Mouse (Mus musculus) left cerebral cortex, adult 11 months (tissue): Measurements from ENCODE around the gene Vars2.
A peak's percentile ranks its signal among the peaks of the same experiment; 100 is the strongest.

Experiments used
- DNase-seq: peaks from one replicate; pipeline ENCODE4 v3.0.0; 2022; ENCODE audit warnings: low spot score

Gene Vars2

DNA sequence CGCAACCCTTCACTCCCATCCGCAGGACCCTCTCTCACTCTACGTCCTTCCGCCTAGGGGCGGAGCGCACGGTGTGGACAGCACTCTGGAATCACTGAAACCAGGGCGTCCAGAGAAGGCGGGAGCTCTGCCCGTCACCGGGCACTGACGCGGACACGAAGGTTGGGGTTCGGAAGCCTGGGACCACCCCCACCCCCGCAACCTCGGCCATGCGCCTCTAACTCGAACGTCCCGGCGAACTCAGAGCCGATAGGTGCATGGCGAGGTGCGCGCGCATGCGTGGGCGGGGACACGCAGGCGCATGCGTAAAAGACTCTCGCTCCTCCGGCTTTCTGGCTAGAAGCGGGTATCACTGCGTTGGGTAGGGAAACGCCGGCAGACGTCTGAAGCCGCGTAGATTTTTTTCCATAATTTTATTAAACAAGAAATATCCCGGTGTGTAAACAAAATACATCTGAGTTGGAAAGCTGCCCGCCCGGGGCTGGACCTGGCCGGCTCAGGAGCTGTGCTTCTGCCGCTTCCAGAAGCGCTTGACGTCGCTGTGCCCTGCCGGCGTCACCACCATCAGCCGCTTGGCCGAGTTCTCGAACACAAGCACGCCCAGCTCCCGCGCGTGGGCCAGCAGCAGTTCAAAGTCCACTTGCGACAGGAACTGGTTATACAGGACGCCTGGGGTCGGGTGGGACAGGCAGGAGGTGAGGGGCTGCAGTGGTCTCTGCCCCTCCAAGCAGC lies at the start of gene Vars2:
Gene Vars2 (minus strand): TSS at position 259 of the 732 bp plus-strand sequence.
- DNase-seq, result peak; percentile 96

DNA sequence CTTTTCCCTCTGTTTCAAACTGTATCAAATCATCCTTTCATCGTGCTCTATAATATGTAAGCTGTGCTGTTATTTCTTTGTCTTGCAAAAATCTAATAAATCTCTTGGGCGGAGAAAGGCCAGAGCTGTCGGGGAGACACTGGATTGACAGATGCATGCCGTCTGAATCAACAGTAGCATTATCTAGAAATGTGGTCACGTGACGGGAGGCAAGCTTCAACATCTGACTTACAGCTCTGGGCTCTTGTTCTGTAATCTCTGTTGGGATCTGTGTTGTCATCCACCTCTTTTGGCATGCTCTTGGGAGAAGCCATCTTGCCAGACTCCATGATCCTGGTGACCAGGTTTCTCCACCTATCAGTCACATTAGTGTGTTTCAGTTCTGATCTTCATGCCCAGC lies 49.7 kb upstream of the Vars2 start:
- no peak for DNase-seq

DNA sequence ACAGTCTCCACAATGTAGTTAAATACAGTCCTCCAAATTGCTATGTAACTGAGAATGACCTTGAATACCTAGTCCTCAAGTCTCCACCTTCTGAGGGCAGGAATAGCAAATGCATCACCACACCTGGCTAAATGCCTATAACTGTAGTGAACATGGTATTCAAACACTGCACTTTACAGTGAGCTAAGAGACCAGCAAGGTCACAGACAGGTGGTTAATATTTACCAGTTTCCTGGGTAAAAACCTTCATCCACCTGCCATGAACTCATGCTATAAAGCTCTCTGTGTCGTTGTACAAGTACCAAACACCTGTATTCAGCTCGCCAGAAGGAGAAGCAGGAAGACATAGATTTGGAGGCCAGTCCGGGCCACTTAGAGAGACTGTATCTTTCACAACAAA lies 48.7 kb upstream of the Vars2 start:
- DNase-seq, result no peak

DNA sequence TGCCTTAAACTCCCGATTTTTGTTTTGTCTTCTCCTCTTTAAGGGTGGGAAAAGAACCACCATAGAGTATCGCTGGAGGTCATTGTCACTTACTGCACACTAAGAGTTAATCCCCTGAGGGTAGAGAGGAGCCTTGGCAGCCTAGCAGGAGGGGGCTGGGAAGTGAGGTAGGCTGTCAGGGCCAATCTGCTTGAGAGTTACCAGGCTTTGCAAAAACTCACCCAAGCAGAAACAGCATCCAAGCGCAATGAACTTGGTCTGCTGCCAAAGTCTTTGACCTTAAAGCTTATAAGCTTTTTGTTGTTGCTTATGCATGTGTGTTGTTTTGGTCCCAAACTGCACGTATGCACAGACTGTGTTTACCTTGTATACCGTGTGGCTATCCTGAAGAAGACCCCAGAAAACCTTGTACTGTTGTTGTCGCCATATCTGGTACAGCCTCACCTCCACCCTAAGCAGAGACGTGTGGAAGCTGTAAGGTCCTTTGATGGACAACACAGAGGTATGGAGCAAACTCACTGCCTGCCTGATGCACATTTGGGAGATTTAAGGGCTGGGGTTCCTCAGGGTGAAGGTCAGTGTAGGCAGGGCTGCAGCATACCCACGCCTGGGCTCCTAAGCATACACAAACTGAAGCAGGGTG lies 43.4 kb upstream of the Vars2 start:
- DNase-seq, result no peak

DNA sequence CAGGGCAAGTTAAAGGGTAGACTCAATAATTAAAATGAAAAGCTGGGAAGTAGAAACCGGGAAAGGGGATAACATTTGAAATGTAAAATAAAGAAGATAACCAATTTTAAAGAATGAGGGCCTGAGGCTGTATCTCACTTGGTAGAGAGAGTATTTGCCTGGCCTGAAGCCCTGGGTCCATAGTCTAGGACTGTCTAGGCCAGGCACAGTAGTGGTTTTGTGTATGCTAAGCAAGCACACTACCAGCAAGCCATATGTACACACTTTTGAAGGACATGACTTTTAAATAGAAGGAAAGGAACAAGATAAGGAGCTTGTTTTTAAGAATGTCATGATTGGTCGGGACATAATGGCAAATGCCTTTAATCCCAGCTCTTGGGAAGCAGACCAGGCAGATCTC lies 41.2 kb upstream of the Vars2 start:
- no peak for DNase-seq

DNA sequence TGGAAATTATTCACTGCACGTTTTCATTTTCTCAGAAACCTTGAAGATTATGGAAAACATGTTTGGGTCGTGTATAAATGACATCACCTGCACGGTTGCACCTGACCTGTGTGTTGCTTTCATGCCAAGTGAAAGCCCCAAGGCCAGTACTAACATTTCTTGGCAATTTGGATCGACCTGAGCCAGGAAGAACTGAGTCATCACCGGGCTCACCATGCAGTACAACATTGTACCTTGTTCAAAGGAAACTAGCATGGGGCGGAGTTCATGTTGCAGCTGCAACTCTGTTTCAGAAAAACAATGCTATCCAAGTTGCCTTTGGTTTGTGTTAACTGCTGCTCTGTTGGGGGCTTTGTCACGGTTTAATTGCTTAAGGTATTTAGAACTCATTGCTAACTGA lies 40.5 kb upstream of the Vars2 start:
- DNase-seq, result no peak

DNA sequence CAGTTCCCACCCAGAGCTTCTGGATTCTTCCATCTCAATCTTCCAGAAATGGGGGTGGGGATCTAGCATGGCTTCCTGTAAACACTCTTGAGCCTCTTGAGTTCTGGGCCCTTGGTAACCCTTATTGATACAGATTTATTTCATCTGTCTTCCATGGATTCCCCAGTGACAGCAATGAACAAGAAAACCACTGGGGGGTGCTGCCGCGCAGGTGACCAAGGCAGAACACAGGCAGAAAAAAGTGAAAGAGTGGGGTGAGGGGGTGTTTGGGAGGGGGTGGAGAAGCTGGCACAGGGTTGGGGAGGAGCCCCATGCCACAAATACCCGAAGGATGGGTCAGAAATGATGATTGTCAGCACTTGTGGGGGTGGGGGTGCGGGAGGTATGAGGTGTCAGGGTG lies 38.4 kb upstream of the Vars2 start:
- no peak for DNase-seq

DNA sequence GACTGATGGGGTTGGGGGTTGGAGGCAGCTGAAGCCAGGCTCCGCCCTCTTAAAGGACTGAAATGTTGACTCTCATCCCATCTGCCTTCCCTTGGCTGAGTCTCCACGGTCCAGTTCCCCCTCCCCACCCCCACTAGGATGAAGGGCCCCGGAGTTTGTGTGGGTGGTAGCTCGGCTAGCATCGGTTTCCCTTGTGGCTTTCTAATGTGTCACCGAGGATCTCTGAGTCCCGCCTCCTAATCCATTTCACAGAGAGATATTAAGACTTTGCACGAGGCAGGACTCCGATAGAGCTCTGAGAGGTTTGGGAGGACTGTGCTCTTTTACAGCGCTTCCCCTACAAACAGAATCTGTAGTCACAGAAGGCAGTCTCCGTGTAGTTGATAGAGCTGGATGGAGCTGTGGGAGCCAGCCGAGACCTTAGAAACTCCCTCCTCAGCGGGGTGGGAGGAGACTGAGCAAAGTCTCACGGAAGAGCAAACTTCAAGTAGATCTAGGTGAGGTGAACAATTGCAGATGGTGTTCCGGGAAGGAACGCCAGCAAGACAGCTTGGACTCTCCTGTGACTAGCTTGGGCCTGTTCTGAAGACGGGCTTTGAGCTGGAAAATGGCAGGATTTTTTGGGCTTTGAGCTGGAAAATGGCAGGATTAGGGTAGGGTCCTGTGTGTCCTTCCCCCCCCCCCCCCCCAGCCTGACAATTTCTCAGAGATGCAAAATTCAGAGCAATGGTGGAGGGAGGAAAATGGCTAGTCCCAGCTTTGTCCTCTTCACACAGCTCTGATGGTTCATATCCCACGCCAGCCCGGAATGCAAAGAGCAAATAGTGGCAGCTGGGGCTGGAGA lies 37.5 kb upstream of the Vars2 start, which contains the start of gene Ddr1:
Gene Ddr1 (minus strand): TSS at position 1 of the 844 bp plus-strand sequence.
- DNase-seq, result no peak

DNA sequence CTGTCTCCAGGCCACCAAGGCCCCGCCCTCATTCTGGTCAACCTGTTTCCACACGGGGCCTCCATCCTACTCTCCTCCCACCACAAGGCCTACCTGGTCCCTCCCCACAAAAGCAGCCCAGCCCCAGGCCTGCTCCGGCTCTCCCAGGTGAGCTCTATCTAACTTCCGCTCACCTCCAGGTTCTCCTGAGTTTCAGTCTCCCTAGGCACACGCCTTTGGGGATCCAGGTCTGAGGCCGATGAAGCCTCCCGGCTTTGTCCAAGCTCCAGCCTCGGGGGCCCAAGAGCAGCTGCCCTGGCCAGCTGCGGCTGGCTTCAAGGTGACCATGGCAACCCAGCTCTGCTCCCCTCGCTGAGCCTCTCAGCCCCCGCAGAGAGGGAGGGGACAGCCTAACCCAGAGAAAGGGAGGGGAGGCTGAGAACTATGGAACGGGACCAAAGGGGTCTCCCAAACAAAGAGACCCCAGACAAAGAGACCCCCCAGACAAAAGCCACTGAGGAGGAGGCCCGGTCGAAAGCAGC lies 36.4 kb upstream of the Vars2 start:
- DNase-seq, result no peak

DNA sequence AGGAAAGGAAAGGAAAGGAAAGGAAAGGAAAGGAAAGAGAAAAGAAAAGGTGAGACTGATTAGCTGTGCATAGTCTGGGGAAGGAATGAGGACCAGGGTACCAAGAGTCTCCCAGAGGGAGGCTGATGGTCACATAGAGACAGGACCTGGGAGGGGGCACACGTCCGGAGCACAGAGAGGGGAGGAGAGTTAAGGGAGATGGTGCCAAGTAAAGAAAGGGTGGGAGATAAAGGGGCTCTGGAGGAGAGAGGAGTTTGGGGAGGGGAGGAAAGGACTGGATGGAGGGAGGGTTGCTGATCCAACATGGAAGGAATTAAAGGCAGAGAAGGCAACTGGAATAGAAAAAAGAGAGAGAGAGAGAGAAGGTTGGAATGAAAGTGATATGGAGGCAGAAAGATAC lies 35.7 kb upstream of the Vars2 start:
- DNase-seq, result no peak

DNA sequence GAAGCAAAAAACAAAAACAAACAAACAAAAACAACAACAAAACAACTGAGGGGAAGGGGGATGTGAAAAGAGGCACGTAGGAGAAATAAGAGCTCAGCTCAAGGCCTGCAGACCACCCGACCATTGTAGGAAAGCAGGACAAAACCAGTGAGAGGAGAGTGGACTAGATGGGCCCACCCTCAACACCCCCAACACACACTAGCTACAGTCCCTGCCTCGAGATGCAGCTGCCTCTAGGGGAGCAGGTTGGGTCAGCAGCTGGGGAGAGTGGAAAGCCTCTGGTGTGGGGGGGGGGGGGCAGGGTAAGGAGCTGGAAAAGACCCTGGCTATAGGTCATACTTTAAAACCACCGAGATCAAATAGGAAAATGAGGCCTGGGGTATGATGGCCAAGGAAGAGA lies 35.2 kb upstream of the Vars2 start:
- DNase-seq, result no peak

DNA sequence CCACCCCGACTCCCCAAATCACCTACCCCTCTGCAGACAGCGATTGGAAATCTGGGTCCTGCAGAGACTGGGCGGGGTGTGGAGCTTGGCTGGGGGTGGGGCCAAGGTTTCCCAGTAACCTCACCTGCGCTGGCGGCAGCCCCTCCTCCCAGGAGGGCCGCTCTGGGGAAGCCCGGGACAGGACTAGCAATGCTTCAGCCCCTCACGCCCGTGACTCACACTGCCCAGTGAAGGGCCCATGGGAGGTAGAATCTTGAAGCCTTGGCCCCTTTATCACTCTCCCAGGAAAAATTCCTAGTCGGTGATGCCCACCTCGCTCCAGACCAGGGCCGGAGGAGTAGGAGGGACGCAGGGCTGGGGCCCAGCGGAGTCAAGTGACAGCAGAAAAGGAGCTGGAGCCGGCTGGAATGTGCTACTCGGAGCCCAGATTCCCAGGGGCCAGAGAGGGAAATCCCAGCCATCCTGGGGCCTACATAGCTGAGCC lies 34.6 kb upstream of the Vars2 start:
- DNase-seq, result no peak

DNA sequence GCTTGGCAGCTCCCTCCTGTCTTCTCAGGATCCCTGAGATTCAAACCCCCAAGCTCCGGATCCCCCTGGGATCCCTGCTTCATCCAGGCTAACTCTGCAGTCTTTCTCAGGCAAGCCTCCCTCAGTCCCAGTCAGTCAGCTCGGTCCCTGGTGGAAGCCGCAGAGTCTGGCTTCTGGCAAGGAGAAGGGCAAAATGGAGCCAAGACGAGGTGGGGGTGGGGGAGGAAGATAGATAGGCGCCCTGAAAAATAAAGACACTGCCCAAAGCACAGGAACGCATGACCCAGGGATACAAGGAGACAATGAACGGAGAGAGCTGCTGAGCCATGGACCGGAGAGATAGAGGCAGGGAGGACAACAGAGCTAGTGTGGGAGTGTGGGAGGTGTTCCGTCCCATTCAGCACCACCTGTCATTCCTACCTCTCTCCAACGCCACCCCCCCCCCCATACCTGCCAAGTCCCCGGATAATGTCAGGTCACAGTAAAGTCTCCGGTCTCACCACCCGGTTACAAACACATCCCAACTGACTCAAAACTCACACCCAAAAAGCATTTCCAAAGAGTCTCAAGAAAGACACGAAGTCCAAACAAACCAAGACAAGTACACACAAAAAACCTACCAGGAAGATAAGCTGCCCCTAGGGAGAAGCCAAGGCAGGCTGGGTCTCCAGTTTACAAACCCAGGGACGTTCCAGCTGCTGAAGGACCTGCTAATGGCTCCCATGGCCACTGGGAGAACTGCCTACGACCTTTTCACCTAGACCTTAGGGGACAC lies 34.0 kb upstream of the Vars2 start:
- no peak for DNase-seq

DNA sequence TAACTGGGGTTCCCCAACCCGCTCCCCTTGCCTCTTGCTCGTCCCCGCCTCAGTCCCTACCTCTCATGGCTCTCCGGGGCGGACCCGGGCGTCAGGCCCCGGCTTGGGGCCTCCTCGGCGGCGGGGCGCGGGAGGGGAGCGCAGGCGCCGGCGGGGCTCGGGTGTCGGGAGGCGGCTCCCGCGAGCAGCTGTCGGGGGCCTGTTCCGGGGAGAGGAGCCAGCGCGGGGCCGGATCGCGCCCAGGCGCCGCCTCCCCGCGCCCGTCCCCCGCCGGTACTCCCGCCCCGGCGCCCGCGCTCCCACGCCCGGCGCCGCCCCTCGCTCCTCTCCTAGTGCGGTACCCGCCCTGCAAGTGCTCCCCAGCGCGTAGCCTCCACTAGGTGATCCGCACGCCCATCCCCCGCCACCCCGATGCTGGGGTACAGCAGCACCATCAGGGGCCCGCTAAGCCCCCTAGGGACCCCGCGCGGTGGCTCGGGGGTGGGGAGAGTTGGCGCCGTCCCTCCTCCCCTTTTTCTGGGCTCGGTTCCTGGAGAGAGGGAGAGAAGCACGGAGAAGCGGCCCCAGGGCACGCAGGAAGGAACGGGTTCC lies 33.1 kb upstream of the Vars2 start:
- DNase-seq, result peak; percentile 70

DNA sequence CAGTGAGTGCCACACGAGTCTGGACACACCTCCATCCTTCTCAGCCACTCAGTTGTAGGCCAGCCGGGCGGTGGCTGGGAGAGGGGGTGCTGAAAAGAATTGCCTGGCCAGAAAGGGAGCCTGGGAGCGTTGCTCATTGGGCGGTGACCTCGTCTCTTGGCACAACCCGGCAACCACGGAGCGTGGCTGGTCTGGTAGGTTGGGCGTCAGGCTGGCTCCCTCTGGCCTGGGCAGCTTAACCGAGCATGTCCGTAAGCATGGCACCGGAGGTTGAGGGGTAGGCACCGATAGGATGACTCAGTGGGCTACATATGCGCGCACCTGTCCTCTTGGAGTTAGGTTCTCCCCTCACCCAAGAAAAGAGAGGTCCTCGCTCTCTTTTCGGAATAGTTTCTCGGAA lies 32.5 kb upstream of the Vars2 start:
- DNase-seq, result peak; percentile 67

DNA sequence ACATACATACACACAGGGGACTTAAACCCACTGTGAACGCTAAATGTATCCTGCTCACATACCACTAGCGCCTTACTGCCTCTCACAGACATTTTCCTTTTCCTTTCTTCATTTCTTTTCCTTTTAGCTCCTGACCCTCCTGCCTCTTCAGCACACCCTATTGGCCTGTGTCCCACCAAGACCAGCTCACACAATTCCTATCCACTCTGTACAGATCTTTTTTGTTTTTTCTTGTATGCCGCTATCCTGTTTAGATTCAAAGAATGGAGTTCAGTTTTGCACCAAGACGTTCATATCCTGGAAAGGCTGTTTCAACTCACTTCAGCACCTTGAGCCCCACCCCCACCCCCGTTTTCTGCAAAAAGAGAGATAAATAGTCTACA lies 31.1 kb upstream of the Vars2 start:
- no peak for DNase-seq

DNA sequence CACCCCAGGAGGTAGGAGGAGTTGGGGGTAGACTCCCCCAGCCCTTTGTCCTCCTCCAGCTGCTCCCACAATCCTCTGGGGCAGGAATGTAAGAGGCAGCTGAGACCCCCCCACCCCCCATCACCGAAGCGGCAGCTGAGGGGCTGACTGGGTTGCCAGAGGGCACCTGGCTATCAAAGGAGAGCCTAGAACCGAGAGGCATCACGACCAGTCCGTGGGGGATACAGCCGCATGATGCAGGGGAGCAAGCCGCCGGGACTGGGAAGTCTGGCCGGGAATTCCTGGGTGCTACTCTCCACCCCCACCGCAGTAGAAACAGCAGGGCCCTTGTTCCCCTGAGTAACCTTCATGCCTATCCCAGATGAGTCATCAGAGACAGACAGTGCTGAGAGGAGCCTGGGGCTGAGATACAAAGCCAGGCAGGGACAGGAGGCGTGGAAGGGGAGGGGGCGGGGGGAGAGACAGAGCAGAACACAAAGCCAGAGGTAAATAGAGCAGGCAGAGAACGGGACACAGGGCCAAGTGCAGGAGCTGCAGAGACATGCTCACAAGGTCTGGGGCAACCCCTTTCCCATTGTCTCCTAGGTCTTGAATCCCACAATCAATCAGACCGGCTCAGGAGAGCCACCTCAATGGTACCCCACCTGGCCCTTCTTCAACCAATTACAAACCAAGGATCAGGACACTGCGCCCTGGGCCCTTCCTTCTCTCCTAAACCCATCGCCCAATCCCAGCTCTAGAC lies 30.5 kb upstream of the Vars2 start:
- peak; percentile 68 for DNase-seq

DNA sequence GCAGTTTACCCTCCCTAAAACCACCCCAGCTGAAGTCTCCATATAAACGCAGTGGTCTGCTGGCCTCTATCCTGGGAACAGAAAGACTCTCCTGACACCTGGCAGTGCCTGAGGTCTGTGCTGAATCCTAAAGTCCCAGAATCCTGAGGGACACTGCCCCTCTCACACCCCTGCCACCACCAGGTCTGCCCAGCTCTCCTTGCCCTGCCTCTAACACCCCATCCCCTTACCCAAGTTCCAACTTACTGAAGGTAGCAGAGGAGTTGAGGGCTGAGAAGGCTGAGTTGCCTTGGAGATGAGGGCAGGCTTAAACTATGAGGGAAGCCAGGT lies 30.0 kb upstream of the Vars2 start:
- DNase-seq, result no peak

DNA sequence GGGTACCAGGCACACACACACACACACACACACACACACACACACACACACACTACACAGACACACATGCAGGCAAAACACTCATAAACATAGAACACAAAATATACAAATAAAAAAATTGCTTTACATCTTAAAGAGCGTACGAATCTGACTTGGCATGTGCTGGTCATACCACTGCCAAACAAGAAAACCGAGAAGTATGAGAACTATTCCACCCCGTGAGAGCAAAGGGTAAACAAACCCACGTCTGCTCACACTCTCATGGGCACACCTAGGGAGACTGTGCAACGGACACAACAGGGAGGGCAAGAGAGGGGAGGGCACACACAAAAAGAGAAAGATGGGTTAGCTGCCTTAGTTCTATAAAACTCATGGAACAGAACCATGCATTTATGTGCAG lies 29.3 kb upstream of the Vars2 start:
- no peak for DNase-seq

DNA sequence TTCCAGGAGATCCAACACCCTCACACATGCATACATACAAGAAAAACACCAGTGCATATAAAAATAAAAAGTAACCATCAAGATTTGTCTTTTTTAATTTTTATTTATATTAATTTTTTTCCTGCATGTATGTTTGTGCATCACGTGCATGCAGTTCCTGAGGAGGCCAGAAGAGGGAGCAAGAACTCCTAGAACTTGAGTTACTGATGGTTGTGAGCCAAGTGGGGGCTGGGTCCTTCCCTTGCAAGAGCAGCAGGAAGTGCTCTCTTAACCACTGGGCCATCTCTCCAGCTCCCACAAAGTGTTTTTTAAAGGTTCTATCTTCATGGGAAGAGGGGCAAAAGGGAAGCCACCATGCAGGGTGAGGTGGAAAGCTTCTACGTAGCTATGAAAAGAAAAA lies 27.9 kb upstream of the Vars2 start:
- DNase-seq, result no peak

DNA sequence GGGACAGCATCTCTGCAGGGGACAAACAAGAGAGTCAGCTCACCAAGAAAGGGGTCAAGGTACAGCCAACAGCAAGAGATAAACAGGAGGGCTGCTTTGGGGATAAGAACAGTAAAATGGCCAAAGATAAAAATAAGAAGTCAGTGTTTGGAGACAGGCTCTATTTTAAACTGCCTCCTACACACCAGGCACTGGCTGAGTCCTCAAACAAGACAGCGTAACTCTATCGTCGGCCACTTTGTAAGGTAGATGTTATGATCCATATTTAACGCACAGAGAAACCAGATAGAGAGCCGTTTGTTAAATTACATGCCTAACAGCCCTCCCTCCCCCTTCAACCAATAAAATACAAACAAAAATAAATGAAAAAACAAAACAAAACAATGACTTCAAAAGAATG lies 26.5 kb upstream of the Vars2 start:
- DNase-seq, result no peak
